Mouse (Mus musculus) heart, adult 2 months (tissue): ENCODE data around the gene Togaram2. TPM values are rescaled to one million over a fixed set of nuclear protein-coding genes. Genes with fewer than 3 reads are reported as not detected.
A peak's percentile ranks its signal among the peaks of the same experiment; 100 is the strongest.

ENCODE experiments used
- DNase-seq, 2 experiments: peaks; one replicate each; pipeline ENCODE4 v3.0.0; 2021
- H3K27ac ChIP-seq: fragments of 200-600 bp; 2 replicates; pipeline ENCODE4 v1.8.1; 2022
- H3K27me3 ChIP-seq: fragments of 200-500 bp; 2 replicates; pipeline ENCODE4 v1.6.1; 2012; ENCODE audit warnings: mild to moderate bottlenecking, low read length, inconsistent platforms, mixed read lengths; ENCODE audit not compliant: control insufficient read depth, insufficient read depth
- H3K36me3 ChIP-seq: fragments of 200-500 bp; 2 replicates; pipeline ENCODE4 v1.6.1; 2012; ENCODE audit warnings: low read length, inconsistent platforms; ENCODE audit not compliant: control insufficient read depth, insufficient read depth
- H3K4me1 ChIP-seq: fragments of 200-500 bp; 2 replicates; pipeline ENCODE4 v1.6.1; 2011; ENCODE audit warnings: low read length; ENCODE audit not compliant: control insufficient read depth, insufficient read depth
- H3K4me3 ChIP-seq: fragments of 200-600 bp; 2 replicates; pipeline ENCODE4 v1.8.1; 2022
- H3K79me2 ChIP-seq: fragments of 200-500 bp; replicated peaks from 2 replicates; pipeline ENCODE4 v1.6.1; 2012; ENCODE audit warnings: mild to moderate bottlenecking, inconsistent platforms, low read length, moderate library complexity, mixed read lengths; ENCODE audit not compliant: control insufficient read depth, insufficient read depth
- H3K9ac ChIP-seq: fragments of 200-500 bp; 2 replicates; pipeline ENCODE4 v1.6.1; 2012; ENCODE audit warnings: low read depth, mild to moderate bottlenecking, control low read depth, inconsistent platforms, low read length, mixed read lengths
- CTCF ChIP-seq: fragments of 200-600 bp; IDR thresholded peaks from 2 replicates; pipeline ENCODE4 v1.8.1; 2022; ENCODE audit warnings: antibody characterized with exemption, mild to moderate bottlenecking, moderate library complexity
- EP300 ChIP-seq: fragments of 200-500 bp; IDR thresholded peaks from 2 replicates; pipeline ENCODE4 v1.6.1; 2011; ENCODE audit warnings: low read depth, low read length, control low read depth; ENCODE audit not compliant: insufficient read depth
- POLR2A ChIP-seq: fragments of 200-500 bp; IDR thresholded peaks from 2 replicates; pipeline ENCODE4 v1.6.1; 2011; ENCODE audit warnings: mild to moderate bottlenecking, low read depth, low read length, control low read depth; ENCODE audit not compliant: insufficient read depth
- WGBS: fragments of 180-500 bp; shearing (Covaris S2); methylation state at CpG from one replicate; pipeline ENCODE4 v1.1.7; 2018; 5-methylcytosine and 5-hydroxymethylcytosine counted together
- intact Hi-C: fragments of 180-260 bp; cut with DNase I; formaldehyde crosslinking; loops from one replicate; pipeline ENCODE4 v1.15.1; 2025
- polyA plus RNA-seq: library from polyadenylated mRNA; depleted of rRNA; stranded (reverse); fragments of >200 nt; gene quantifications from 2 replicates; pipeline ENCODE4 v1.2.3, GENCODE M21; 2012
- total RNA-seq, 2 experiments: library from RNA; stranded (reverse); gene quantifications; 2 replicates each; pipeline ENCODE4 v1.2.3; 2021

Togaram2 gene
- total and polyA plus RNA-seq, 3 experiments = 5.4 to 5.9 (median 5.5) TPM

GRCm38 (mm10) chr17:71684103-71684608 lies 11.1 kb downstream of the Togaram2 start:
- no peaks in the 10 kb centered on the region for H3K27me3 ChIP-seq
- TF ChIP-seq EP300 (no peak), CTCF (no peak), POLR2A (no peak)
- intact Hi-C loops = no loop called here
- 67% methylated on average over 5 of the region's 5 CpGs for WGBS
- no peaks in the 10 kb centered on the region for H3K36me3 ChIP-seq
- H3K27ac ChIP-seq = no peak overlapping the region
- H3K4me3 ChIP-seq = no peak overlapping the region
- no peaks in the 10 kb centered on the region for H3K4me1 ChIP-seq
- DNase-seq = no peak
- H3K79me2 ChIP-seq = no peaks in the 10 kb centered on the region
- H3K9ac ChIP-seq = no peak overlapping the region

GRCm38 (mm10) chr17:71687436-71687835 lies 14.4 kb downstream of the Togaram2 start:
- 79% methylated on average over 9 of the region's 9 CpGs for WGBS
- Histone ChIP-seq H3K9ac (no peak overlapping the region), H3K4me1 (no peaks in the 10 kb centered on the region), H3K79me2 (no peaks in the 10 kb centered on the region), H3K36me3 (no peaks in the 10 kb centered on the region), H3K4me3 (no peak overlapping the region), H3K27me3 (no peaks in the 10 kb centered on the region), H3K27ac (no peak overlapping the region)
- no peak for DNase-seq
- intact Hi-C loops = no loop called here
- peak; percentile 16; the same call in 1 of the 2 replicates for TF ChIP-seq CTCF
- no peak for TF ChIP-seq POLR2A

GRCm38 (mm10) chr17:71689903-71690302 lies 16.8 kb downstream of the Togaram2 start:
- H3K79me2 ChIP-seq = no peaks in the 10 kb centered on the region
- H3K4me1 ChIP-seq = no peaks in the 10 kb centered on the region
- no peak overlapping the region for H3K4me3 ChIP-seq
- TF ChIP-seq CTCF = no peak
- no peak for TF ChIP-seq EP300
- no peak for TF ChIP-seq POLR2A
- H3K27me3 ChIP-seq = no peaks in the 10 kb centered on the region
- DNase-seq = peak in 1 of 2 experiments; percentile 30
- H3K27ac ChIP-seq = no peak overlapping the region
- no peaks in the 10 kb centered on the region for H3K36me3 ChIP-seq
- 49% methylated on average over 5 of the region's 5 CpGs for WGBS
- intact Hi-C loops = no loop called here
- no peak overlapping the region for H3K9ac ChIP-seq

- 51% methylated on average over 11 of the region's 11 CpGs for WGBS
- H3K36me3 ChIP-seq = no peaks in the 10 kb centered on the region
- TF ChIP-seq EP300 = no peak
- TF ChIP-seq POLR2A = no peak
- TF ChIP-seq CTCF = no peak
- intact Hi-C loops = no loop called here
- H3K27ac ChIP-seq = no peak overlapping the region
- H3K27me3 ChIP-seq = no peaks in the 10 kb centered on the region
- no peak overlapping the region for H3K4me3 ChIP-seq
- H3K79me2 ChIP-seq = no peaks in the 10 kb centered on the region
- peak; percentile 25 to 39 for DNase-seq
- H3K4me1 ChIP-seq = peaks cover 2% of the 10 kb centered on the region; the same call in 1 of the 2 replicates
- no peak overlapping the region for H3K9ac ChIP-seq
These were observed 18.4 kb downstream of the Togaram2 start for GRCm38 (mm10) chr17:71691361-71691875.

- 67% methylated on average over 5 of the region's 5 CpGs for WGBS
- H3K4me1 ChIP-seq = peaks cover 10% of the 10 kb centered on the region; the same call in 1 of the 2 replicates
- H3K36me3 ChIP-seq = no peaks in the 10 kb centered on the region
- H3K79me2 ChIP-seq = no peaks in the 10 kb centered on the region
- DNase-seq = no peak
- intact Hi-C loops = loop anchor here (2.0 kb wide), 1 partner anchor 17 kb away; no protein-coding TSS in a partner anchor
- H3K9ac ChIP-seq = no peak overlapping the region
- H3K4me3 ChIP-seq = no peak overlapping the region
- H3K27me3 ChIP-seq = no peaks in the 10 kb centered on the region
- H3K27ac ChIP-seq = no peak overlapping the region
- TF ChIP-seq CTCF (no peak), POLR2A (no peak), EP300 (no peak)
These were observed 20.3 kb downstream of the Togaram2 start for GRCm38 (mm10) chr17:71693313-71693712.

- DNase-seq = no peak
- Histone ChIP-seq H3K9ac (no peak overlapping the region), H3K4me3 (no peak overlapping the region), H3K4me1 (peaks cover 10% of the 10 kb centered on the region; the same call in 1 of the 2 replicates), H3K27me3 (no peaks in the 10 kb centered on the region), H3K36me3 (no peaks in the 10 kb centered on the region), H3K27ac (no peak overlapping the region), H3K79me2 (no peaks in the 10 kb centered on the region)
- intact Hi-C loops = loop anchor here (2.0 kb wide), 1 partner anchor 17 kb away; no protein-coding TSS in a partner anchor
- TF ChIP-seq CTCF (peak; percentile 54), EP300 (no peak)
- WGBS = 74% methylated on average over 8 of the region's 8 CpGs
These were observed 20.7 kb downstream of the Togaram2 start for GRCm38 (mm10) chr17:71693780-71694179.
